Mouse (Mus musculus) spleen, adult 18-20 months (tissue): Measurements from ENCODE around the gene Rap1a.
A peak's percentile ranks its signal among the peaks of the same experiment; 100 is the strongest.

Experiments used
- DNase-seq, 2 experiments: peaks; one replicate each; pipeline ENCODE4 v3.0.0; 2022; ENCODE audit warnings: mixed read lengths in 2 of 2

The Rap1a gene

DNA sequence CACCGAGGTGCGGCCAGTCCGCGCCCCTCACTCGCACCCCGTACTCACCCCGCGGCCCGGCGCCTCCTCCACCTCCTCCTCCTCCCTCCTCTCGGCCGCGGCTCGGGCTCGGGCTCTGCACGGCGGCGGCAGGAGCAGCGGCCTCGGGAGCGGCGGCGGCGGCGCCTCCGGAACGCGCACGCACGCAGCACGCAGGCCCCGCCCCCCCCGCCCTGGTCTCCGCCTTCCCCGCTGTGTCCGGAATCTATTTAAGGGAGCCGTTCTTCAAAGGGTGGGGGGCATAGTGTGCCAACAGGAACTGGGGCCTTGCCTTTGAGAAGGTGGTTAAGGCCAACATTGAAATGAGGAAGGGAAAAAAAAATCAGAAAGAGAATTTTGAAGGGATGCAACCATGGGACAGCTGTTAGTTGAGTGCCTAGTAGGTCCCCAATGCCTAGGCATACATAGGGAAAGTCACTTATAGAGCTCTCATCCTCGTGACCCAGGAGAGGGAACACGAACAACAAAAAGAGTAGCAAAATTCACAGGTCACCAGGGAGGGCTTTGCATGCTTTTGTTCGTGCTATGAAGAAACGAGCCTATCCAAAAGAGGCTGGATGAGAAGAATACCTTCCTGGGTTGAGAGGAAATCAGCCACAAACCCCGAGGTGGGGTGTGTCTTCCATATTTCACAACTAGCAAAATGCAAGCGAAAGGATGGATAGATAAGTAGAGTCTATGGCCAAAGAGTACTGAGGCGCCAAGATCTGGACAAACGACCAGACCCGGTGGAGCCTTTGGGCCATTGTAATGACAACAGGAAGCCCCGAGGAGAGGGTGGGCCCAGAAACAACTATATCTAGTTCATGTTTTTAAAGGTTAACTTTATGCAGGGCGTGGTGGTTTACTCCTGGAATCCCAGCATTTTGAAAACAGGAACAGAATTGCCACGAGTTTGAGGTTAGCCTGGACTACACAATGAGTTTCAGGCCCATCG lies at the start of gene Rap1a:
Gene Rap1a, minus strand, starts transcription at position 146 of the 976 bp plus-strand sequence.
- peak; percentile 70 to 77 for DNase-seq

DNA sequence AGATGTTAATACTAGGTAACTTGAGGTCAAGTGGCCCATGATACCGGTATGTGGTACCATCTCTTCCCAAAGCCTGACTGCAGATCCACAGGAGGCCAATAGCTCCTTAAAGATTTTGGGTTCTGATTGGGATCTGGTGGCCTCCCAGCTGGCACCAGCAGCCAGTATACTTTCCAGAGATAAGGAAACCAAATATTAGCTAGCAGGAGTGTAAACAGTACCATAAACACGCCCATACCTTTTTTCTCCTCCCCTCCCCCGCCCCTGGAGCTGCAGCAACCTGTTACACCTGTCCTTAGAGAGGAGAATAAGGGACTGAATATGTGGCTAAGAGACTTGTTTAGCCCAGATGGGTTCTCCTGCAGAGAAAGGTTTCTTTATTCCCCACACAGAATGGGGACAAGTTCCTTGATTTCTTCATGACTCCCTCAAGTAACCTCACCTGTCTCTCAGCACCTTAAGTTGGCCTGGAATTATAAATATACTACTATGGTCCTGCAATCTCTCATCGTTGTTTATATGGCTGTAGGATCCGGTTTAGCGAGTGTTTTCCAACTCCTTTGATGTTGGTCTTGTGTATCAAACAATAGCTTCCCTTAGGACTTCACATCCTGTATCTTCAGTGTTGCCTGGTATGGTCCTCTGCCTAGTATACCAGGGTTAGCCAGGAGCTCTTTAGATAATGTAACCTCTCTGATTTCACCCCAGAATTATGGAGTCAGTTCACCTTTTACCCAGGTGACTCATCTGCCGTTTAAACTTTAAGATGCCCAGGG lies 45.3 kb upstream of the Rap1a start:
- DNase-seq, result no peak

GRCm38 (mm10) chr3:105839836-105840235 lies 38.7 kb upstream of the Rap1a start:
- no peak for DNase-seq

DNA sequence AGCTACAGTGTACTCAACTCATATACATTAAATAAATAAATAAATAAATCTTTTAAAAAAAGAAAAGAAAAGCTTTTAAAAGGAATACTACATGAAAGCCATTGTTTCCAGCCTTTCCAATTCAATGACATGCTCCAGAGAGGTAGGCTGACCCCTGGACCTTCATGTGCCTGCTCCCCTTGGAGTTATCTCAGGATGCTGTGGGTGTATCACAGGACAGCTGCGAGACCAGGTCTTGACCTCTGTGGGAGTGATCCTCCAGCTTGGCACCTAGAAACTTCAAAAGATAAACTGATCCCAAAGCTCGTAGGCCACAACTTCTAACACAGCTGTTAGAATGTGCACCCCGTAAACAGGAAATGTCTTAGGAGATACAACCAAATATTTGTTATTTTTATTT lies 37.5 kb upstream of the Rap1a start:
- DNase-seq, result no peak

DNA sequence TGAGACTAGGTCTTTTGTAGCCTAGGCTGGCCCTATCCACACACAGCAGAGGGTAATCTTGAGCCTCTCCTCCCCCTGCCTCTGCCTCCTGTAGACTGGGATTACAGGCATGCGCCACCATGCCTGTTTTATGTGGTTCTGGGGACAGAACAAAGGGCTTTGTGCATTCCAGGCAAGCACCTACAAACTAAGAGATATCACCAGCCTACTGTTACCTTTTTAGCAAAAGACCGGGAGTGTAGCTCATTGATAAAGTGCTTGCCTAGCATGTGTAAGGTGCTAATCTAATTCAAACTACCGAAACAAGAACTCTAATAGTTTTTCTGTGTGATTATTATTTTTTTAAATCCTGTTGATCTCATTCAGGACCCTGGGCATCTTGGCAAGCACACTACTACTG lies 35.7 kb upstream of the Rap1a start:
- DNase-seq, result no peak

- DNase-seq, result no peak
Observed at GRCm38 (mm10) chr3:105835875-105836274, 34.7 kb upstream of the Rap1a start.

GRCm38 (mm10) chr3:105831584-105831983 lies 30.4 kb upstream of the Rap1a start:
- DNase-seq, result no peak

DNA sequence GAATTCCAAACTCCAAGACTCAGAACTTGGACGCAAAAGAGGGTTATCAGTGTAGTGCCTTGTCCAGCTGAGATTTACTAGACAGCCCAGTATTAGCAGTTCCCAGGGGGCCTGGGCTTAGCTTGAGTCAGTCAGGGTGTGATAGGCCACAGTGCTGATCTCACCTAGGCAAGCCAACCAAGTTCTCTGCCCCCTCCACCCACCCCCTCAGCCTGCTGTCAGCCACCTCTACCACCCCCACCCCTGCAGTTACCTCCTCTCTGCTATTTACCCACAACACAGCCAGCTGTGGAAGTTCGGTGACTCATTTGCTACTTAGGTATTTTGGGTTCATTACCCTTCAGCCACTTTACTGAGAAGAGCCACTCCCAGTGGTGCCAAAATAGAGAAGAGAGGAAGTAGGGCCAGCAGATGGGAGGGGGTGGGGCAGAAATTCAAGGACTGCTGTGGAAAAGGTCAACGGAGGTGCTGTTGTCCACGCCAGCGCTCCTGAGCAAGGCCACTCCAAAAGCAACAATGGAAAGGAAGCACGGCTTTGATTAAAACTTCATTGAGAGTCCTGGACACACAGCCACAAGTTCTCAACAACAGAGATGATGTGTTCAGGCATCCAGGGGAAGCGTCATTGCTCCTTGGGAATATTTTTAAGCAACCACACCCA lies 24.5 kb upstream of the Rap1a start:
- DNase-seq, result peak; percentile 10 to 20

- DNase-seq, result no peak
Observed at GRCm38 (mm10) chr3:105824704-105825103, 23.6 kb upstream of the Rap1a start.

DNA sequence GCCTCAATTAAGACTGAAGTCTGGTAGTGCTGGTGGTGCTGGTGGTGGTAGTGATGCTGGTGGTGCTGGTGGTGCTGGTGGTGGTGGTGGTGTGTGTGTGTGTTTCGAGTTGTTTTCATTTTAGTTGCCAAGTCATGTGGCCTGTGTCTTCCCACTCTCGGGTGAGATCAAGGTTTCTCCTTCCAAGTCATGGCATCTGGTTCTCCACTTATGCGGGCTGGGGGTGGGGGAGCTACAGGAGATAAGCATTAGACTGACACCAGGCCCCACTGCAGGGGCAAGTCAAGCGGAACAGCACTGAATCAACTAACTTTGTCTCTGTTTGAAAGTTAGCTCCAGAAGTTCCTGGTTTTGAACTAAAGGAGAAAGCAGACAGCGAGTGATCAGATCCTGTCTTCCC lies 23.0 kb upstream of the Rap1a start:
- DNase-seq, result no peak

- no peak for DNase-seq
Observed at GRCm38 (mm10) chr3:105823609-105824008, 22.5 kb upstream of the Rap1a start.

DNA sequence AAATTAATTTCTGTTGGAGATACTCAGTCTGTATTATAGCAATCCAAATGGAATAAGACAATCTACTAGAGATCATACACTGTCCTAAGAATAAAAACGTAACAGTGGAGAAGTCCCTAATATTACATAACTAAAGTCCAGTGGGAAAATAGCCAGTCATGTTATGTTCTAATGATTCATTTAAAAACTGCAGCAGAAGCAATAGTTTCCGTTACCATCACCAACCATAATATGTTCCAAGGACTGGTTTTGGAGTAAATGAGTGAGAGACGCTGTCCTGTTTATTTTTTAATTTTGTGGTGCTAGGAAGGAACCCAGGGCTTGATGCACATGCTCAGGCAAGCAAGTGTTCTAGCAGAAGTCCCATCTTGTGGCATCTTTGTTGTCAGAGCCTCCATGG lies 20.4 kb upstream of the Rap1a start:
- no peak for DNase-seq

GRCm38 (mm10) chr3:105820272-105820671 lies 19.1 kb upstream of the Rap1a start:
- DNase-seq, result no peak

GRCm38 (mm10) chr3:105818130-105819004 lies 17.2 kb upstream of the Rap1a start:
- DNase-seq, result no peak

DNA sequence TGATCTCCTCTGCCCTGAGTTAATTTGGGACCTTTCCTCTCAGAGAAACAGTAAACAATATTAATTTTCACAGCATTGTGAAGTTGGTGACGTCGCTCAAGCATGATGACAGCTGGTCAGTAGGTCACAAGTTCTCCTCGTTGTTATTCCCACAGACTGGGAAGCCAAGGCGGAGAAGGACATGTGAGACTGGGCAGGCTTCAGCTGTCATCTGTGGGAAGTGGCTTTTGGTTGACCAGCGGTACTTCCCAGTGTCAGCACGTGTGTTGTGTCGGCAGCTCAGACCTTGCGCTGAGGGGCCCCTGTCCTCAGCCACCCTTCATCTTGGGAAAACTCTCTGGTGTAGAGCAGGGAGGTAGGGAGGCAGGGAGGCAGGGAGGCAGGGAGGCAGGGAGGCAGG lies 15.0 kb upstream of the Rap1a start:
- DNase-seq, result no peak

GRCm38 (mm10) chr3:105815236-105815904 lies 14.2 kb upstream of the Rap1a start:
- DNase-seq, result peak; percentile 37 to 43

- no peak for DNase-seq
Observed at GRCm38 (mm10) chr3:105811146-105811545, 10.0 kb upstream of the Rap1a start.

DNA sequence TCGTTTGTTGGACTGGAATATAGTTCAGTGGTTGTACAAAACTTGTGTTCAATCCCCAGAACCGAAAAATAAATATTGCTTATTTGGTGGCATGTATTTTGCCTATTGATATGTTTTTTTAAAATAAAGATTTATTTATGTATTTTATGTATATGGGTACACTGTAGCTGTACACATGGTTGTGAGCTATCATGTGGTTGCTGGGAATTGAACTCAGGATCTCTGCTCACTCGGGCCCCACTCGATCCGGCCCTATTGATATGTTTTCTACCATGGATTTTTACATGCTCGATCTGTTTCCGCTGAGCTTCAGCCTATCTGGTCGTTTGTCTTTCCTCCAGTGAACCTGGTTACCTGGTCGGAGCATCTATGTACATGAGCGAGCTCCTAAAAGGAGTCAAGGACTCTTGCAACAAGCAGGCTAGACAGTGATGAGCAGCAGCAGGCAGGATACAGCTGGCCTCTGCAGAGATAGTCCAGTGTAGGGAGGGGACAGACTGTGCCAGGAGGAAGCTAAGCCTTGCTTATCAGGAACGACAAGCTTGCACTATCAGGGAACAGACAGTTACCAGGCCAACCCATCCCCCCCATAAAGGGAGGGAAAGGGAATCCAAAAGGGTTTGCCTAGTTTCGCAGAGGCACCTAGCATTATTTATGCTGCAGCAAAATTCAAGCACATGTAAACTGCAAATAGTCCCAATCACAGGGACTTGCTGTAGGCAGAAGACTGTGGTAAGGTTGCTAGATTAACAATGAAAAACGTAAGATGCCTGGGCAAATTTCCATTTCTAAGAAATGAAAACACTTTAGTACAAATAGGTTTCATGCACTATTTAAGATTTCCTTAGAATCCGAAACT lies 7.3 kb upstream of the Rap1a start:
- DNase-seq, result no peak

DNA sequence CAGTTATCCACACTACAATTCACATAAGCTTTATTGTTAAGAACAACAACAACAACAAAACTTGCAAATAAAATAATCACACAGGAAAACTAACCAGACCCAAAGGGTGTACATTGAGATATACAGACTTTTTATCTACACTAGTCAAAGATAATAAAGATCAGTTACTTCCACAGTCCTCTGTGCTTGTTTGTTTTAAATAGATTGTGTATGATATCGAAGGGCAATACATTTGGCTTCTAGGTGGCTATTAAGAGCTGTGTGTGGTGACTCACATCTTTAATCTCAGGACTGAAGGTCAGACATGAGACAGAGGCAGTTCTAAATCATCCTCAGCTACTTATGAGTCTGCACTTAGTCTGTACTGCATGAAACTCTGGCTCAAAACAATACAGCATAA lies 6.5 kb upstream of the Rap1a start:
- no peak for DNase-seq

DNA sequence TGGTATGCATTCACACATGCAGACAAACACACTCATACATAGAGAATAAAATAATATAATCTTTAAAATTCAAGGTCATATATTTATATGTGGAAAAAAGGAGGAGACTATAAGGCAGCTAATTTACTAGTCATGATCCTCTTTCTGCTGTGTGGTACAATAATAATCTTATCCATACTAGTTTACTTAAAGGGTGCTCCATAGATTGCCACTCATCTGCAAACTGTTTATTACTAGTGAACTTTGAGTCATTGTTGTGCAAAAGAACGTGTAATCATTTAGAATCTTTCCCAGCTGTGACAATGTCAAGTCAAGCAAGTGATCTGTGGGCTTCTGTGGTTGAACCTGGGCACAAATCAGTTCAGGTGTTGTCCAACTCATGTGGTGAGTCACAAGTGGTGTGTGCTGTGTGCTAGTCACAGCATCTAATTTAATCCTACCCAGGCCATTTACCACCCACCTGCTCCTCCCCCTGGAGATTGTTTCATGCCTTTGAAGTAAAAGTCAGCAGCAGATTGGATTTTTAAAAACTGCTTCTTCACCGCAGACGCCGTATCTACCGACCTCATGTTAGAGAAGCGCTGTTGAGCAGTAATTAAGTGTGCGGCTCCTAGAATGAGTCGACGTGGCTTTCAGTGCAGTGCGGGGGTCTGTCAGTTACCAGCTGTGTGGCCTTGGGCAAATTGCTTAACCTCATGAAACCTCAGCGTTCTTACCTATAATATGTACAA lies 5.5 kb upstream of the Rap1a start:
- no peak for DNase-seq
